Mouse (Mus musculus): ENCODE measurements around the gene Jchain. TPM values are rescaled to one million over a fixed set of nuclear protein-coding genes. Genes with fewer than 3 reads are reported as not detected.
A peak's percentile ranks its signal among the peaks of the same experiment; 100 is the strongest.
"Not testable (repeated sequence)": the region's sequence is repeated elsewhere in the genome, so short reads cannot be mapped to it uniquely, and the experiment has no call there.

The Jchain gene
- polyA plus RNA-seq, 1 experiment from 2014 or later, result 0.19 TPM

- ATAC-seq (peak; percentile 96), DNase-seq (ENCODE audit: low spot score) (peak; percentile 97)
- peak within 1 kb of the TSS; percentile 81 for H3K4me2 ChIP-seq (replicated peaks; ENCODE audit: low read depth, low read length)
- peak within 1 kb of the TSS; percentile 90 for H3K27ac ChIP-seq (ENCODE audit: low read length)
- peaks cover 9% of the 10 kb centered on the region for H3K4me1 ChIP-seq (ENCODE audit: insufficient read depth, low read depth, low read length)
- TF ChIP-seq CTCF (IDR thresholded peaks at IDR 0.05) (peak; percentile 92), EP300 (IDR thresholded peaks at IDR 0.05) (peak; percentile 78)
- no peaks in the 10 kb centered on the region for H3K27me3 ChIP-seq (replicated peaks; ENCODE audit: insufficient read depth, low read length)
- no peaks in the 10 kb centered on the region for H3K9me3 ChIP-seq (ENCODE audit: low read length)
- H3K9ac ChIP-seq (replicated peaks; ENCODE audit: low read depth), result peak within 1 kb of the TSS; percentile 92
- no peaks in the 10 kb centered on the region for H3K36me3 ChIP-seq (ENCODE audit: insufficient read depth, low read length)
- H3K4me3 ChIP-seq (ENCODE audit: low read depth, low read length), result peak within 1 kb of the TSS; percentile 81
- WGBS, result under 1% methylated on average over 68 of the region's 76 CpGs
Measured at GRCm38 (mm10) chr5:88554086-88554886, 26.6 kb upstream of the Jchain start, which contains the start of gene Utp3. Gene Utp3 (plus strand): TSS chr5:88554462.

- peak overlapping the region; percentile 64 for H3K4me2 ChIP-seq (replicated peaks; ENCODE audit: low read depth, low read length)
- peak; percentile 49 for DNase-seq (ENCODE audit: low spot score)
- H3K4me3 ChIP-seq (ENCODE audit: low read depth, low read length), result peak overlapping the region; percentile 81
- no peak for TF ChIP-seq EP300 (IDR thresholded peaks at IDR 0.05)
- peak; percentile 43 for ATAC-seq
- WGBS, result 6% methylated on average over 29 of the region's 29 CpGs
- H3K27ac ChIP-seq (ENCODE audit: low read length), result peak overlapping the region; percentile 90
- H3K27me3 ChIP-seq (replicated peaks; ENCODE audit: insufficient read depth, low read length), result no peaks in the 10 kb centered on the region
- H3K36me3 ChIP-seq (ENCODE audit: insufficient read depth, low read length), result no peaks in the 10 kb centered on the region
- H3K9me3 ChIP-seq (ENCODE audit: low read length), result no peaks in the 10 kb centered on the region
- H3K9ac ChIP-seq (replicated peaks; ENCODE audit: low read depth), result peak overlapping the region; percentile 45
- H3K4me1 ChIP-seq (ENCODE audit: insufficient read depth, low read depth, low read length), result peaks cover 9% of the 10 kb centered on the region
Measured at GRCm38 (mm10) chr5:88553271-88554085, 25.8 kb upstream of the Jchain start.

DNA sequence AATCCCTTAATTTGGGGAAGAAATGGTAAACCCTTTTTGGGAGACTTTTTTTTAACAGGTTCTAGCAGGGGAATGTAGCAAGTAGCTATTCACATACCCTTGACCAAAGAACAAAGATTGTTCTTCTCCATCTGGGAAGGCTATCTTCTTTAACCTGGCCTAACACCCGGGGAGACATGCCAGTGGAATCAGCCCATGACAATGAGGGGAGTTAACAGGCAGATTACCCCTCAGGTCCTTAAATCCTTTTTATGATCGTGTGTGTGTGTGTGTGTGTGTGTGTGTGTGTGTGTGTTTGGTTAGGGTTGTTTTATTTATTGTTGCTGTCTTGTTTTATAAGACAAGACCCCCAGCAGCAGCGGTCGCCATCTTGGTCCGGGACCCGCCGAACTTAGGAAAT lies 17.8 kb upstream of the Jchain start:
- no peaks in the 10 kb centered on the region for H3K9me3 ChIP-seq (ENCODE audit: low read length)
- no peak for TF ChIP-seq CTCF (IDR thresholded peaks at IDR 0.05)
- no peak for TF ChIP-seq EP300 (IDR thresholded peaks at IDR 0.05)

DNA sequence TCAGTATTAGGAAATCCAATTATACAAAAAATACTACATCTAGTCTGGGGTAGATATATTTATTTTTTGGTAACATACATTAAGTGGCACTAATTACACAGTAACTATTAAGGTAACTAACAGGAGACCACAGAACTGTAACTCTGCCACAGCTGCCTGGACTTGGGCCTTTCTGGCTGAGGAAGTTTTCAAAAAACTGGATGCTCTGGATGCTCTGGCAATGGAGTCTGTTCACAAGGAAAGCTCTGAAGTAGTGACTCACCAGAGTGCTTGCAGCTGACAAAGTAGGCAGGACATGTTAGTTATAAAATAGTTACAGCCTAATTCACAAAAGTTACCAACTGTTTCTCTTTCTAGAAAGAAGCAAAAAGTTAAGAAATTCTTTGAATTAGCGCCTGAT lies 16.7 kb upstream of the Jchain start:
- DNase-seq (ENCODE audit: low spot score); H3K9me3 ChIP-seq (ENCODE audit: low read length); H3K27me3 ChIP-seq (replicated peaks; ENCODE audit: insufficient read depth, low read length); H3K4me1 ChIP-seq (ENCODE audit: insufficient read depth, low read depth, low read length); H3K4me2 ChIP-seq (replicated peaks; ENCODE audit: low read depth, low read length); H3K27ac ChIP-seq (ENCODE audit: low read length); H3K4me3 ChIP-seq (ENCODE audit: low read depth, low read length); H3K9ac ChIP-seq (replicated peaks; ENCODE audit: low read depth); H3K36me3 ChIP-seq (ENCODE audit: insufficient read depth, low read length); ATAC-seq: not testable (repeated sequence)
- WGBS, result 90% methylated on average over 1 of the region's 1 CpGs

More for the DNA sequence above, 17.8 kb upstream of the Jchain start:
- Histone ChIP-seq H3K9ac (replicated peaks; ENCODE audit: low read depth) (no peak overlapping the region), H3K4me2 (replicated peaks; ENCODE audit: low read depth, low read length) (no peak overlapping the region), H3K27me3 (replicated peaks; ENCODE audit: insufficient read depth, low read length) (no peaks in the 10 kb centered on the region), H3K36me3 (ENCODE audit: insufficient read depth, low read length) (no peaks in the 10 kb centered on the region), H3K27ac (ENCODE audit: low read length) (no peak overlapping the region), H3K4me3 (ENCODE audit: low read depth, low read length) (no peak overlapping the region), H3K4me1 (ENCODE audit: insufficient read depth, low read depth, low read length) (no peaks in the 10 kb centered on the region)
- DNase-seq (ENCODE audit: low spot score), result no peak
- 80% methylated on average over 7 of the region's 7 CpGs for WGBS
- ATAC-seq, result no peak

- Histone ChIP-seq H3K27ac (ENCODE audit: low read length) (no peak overlapping the region), H3K9ac (replicated peaks; ENCODE audit: low read depth) (no peak overlapping the region), H3K36me3 (ENCODE audit: insufficient read depth, low read length) (no peaks in the 10 kb centered on the region), H3K4me3 (ENCODE audit: low read depth, low read length) (no peak overlapping the region), H3K9me3 (ENCODE audit: low read length) (no peaks in the 10 kb centered on the region), H3K4me1 (ENCODE audit: insufficient read depth, low read depth, low read length) (no peaks in the 10 kb centered on the region), H3K27me3 (replicated peaks; ENCODE audit: insufficient read depth, low read length) (no peaks in the 10 kb centered on the region), H3K4me2 (replicated peaks; ENCODE audit: low read depth, low read length) (no peak overlapping the region)
- ATAC-seq (peak; percentile 68), DNase-seq (ENCODE audit: low spot score) (peak; percentile 78)
- WGBS, result 60% methylated on average over 5 of the region's 5 CpGs
- TF ChIP-seq CTCF (IDR thresholded peaks at IDR 0.05) (peak; percentile 81), EP300 (IDR thresholded peaks at IDR 0.05) (no peak)
Measured at GRCm38 (mm10) chr5:88542651-88543282, 15.1 kb upstream of the Jchain start.

DNA sequence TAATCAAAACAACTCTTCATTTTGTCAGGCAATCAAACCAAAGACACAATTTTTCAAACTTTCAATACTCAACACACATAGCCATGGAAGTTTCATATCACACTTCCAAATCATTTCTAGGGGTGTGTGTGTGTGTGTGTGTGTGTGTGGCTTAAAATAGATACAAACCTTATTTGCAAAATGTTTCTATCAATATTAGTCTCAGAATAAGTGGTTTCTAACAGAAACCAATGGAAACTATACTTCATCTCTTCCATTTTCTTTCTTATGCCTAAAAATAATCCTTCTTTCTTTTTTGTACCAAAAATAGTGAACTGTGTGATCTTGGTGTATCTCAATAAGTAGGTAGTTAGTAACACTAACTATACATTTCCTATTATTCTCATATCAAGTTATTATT lies 13.2 kb upstream of the Jchain start:
- H3K36me3 ChIP-seq (ENCODE audit: insufficient read depth, low read length), result no peaks in the 10 kb centered on the region
- H3K9ac ChIP-seq (replicated peaks; ENCODE audit: low read depth), result no peak overlapping the region
- no peak overlapping the region for H3K4me3 ChIP-seq (ENCODE audit: low read depth, low read length)
- no peak for TF ChIP-seq CTCF (IDR thresholded peaks at IDR 0.05)
- no peaks in the 10 kb centered on the region for H3K27me3 ChIP-seq (replicated peaks; ENCODE audit: insufficient read depth, low read length)
- H3K4me2 ChIP-seq (replicated peaks; ENCODE audit: low read depth, low read length), result no peak overlapping the region
- no peaks in the 10 kb centered on the region for H3K9me3 ChIP-seq (ENCODE audit: low read length)
- H3K27ac ChIP-seq (ENCODE audit: low read length), result no peak overlapping the region
- DNase-seq (ENCODE audit: low spot score) (no peak), ATAC-seq (no peak)
- no peaks in the 10 kb centered on the region for H3K4me1 ChIP-seq (ENCODE audit: insufficient read depth, low read depth, low read length)
